Mouse (Mus musculus) right cerebral cortex, postnatal 4 days (tissue): ENCODE results near the gene Ifi206.
"Not testable (repeated sequence)": the region's sequence is repeated elsewhere in the genome, so short reads cannot be mapped to it uniquely, and the experiment has no call there.

Source experiments
- DNase-seq: peaks from one replicate; pipeline ENCODE4 v3.0.0-alpha.2; 2022

Ifi206 gene

GRCm38 (mm10) chr1:173490812-173491480 lies at the start of gene Ifi206:
TSS of gene Ifi206 (minus strand) at chr1:173491041.
- not testable (repeated sequence) for DNase-seq

- DNase-seq: not testable (repeated sequence)
Observed at GRCm38 (mm10) chr1:173535791-173536190, 45.0 kb upstream of the Ifi206 start, which contains the start of gene Ifi214. TSS of gene Ifi214 (minus strand) at chr1:173535957.

- DNase-seq: no peak
Observed at GRCm38 (mm10) chr1:173521452-173521851, 30.6 kb upstream of the Ifi206 start.

GRCm38 (mm10) chr1:173510595-173510994 lies 19.8 kb upstream of the Ifi206 start:
- not testable (repeated sequence) for DNase-seq

- not testable (repeated sequence) for DNase-seq
Observed at GRCm38 (mm10) chr1:173491483-173491882, 642 bp upstream of the Ifi206 start.

GRCm38 (mm10) chr1:173481182-173481574 lies 9.7 kb downstream of the Ifi206 start:
- not testable (repeated sequence) for DNase-seq

- DNase-seq: not testable (repeated sequence)
Observed at GRCm38 (mm10) chr1:173480399-173481181, 10.3 kb downstream of the Ifi206 start.

GRCm38 (mm10) chr1:173456761-173457160 lies 34.1 kb downstream of the Ifi206 start:
- DNase-seq: no peak

GRCm38 (mm10) chr1:173456139-173456754 lies 34.6 kb downstream of the Ifi206 start:
- DNase-seq: no peak

GRCm38 (mm10) chr1:173451665-173452064 lies 39.2 kb downstream of the Ifi206 start:
- no peak for DNase-seq

- DNase-seq: no peak
Observed at GRCm38 (mm10) chr1:173450621-173451020, 40.2 kb downstream of the Ifi206 start.

- DNase-seq: no peak
Observed at GRCm38 (mm10) chr1:173447067-173447466, 43.8 kb downstream of the Ifi206 start.

- DNase-seq: no peak
Observed at GRCm38 (mm10) chr1:173443061-173443460, 47.8 kb downstream of the Ifi206 start.

- no peak for DNase-seq
Observed at GRCm38 (mm10) chr1:173441210-173441609, 49.6 kb downstream of the Ifi206 start.

- DNase-seq: no peak
Observed at GRCm38 (mm10) chr1:173440681-173441080, 50.2 kb downstream of the Ifi206 start.

GRCm38 (mm10) chr1:173437161-173437953 lies 53.5 kb downstream of the Ifi206 start:
- no peak for DNase-seq

GRCm38 (mm10) chr1:173432411-173432810 lies 58.4 kb downstream of the Ifi206 start:
- DNase-seq: no peak

GRCm38 (mm10) chr1:173429995-173430699 lies 60.7 kb downstream of the Ifi206 start:
- no peak for DNase-seq

- no peak for DNase-seq
Observed at GRCm38 (mm10) chr1:173427385-173427784, 63.5 kb downstream of the Ifi206 start.

GRCm38 (mm10) chr1:173426345-173426744 lies 64.5 kb downstream of the Ifi206 start:
- DNase-seq: no peak

- no peak for DNase-seq
Observed at GRCm38 (mm10) chr1:173420374-173420773, 70.5 kb downstream of the Ifi206 start.
